In genomic region chr7:28596436-28597276, GRCm38 (mm10) we compare ENCODE assay signal across 8 mouse cellular contexts. TPM values are rescaled to one million over a fixed set of nuclear protein-coding genes. Genes with fewer than 3 reads are reported as not detected.
DNase-seq lines count a peak whose midpoint lies in the region; ATAC-seq and TF ChIP-seq lines count a peak whose summit lies in the region.

No protein-coding gene starts in this region.

- H3K4me1 ChIP-seq in liver, embryonic 14.5 days (replicated peaks; ENCODE audit: control insufficient read depth in 2 of 2, insufficient read depth in 2 of 2, low read length in 1 of 2), result peaks cover 19 to 43% of the 10 kb centered on the region in 2 experiments
- H3K4me1 ChIP-seq in neural tube, embryonic 12.5 days, result peaks cover 42% of the 10 kb centered on the region

- peak; percentile 88 for ATAC-seq in liver, embryonic 14.5 days (ENCODE audit: insufficient read depth)
- no peak for ATAC-seq in neural tube, embryonic 12.5 days (ENCODE audit: low FRiP score, low read depth)

- H3K36me3 ChIP-seq in liver, embryonic 14.5 days (replicated peaks; ENCODE audit: control insufficient read depth, insufficient read depth, low read depth), result 0 out of 2 replicates have a peak, but pooled peaks cover 2% of the 10 kb centered on the region
- 0 out of 2 replicates have a peak, but pooled peaks cover 3% of the 10 kb centered on the region for H3K36me3 ChIP-seq in neural tube, embryonic 12.5 days

- peak; percentile 9 for DNase-seq in thymus, postnatal 4 days
- no peak for DNase-seq in thymus, postnatal 0 days (ENCODE audit: low spot score)
- peak; percentile 52 for DNase-seq in embryo, embryonic 11 days
- peak; percentile 23 for DNase-seq in induced T-regulatory cell, adult 2 months (ENCODE audit: low read depth)
- DNase-seq in liver, embryonic 14.5 days (ENCODE audit: low read depth in 3 of 3, low spot score in 3 of 3), result peak; percentile 79 to 95 (median 81)
- no peak for DNase-seq in frontal cortex, adult 2 months (ENCODE audit: extremely low spot score in 1 of 2, low spot score in 1 of 2)
- DNase-seq in cerebellum, postnatal 25 days, result no peak

- no peak for TF ChIP-seq EP300 in liver, embryonic 14.5 days (IDR thresholded peaks at IDR 0.05; ENCODE audit: low read depth)

- H3K4me3 ChIP-seq in liver, embryonic 14.5 days (ENCODE audit: insufficient read depth in 1 of 2, low read depth in 2 of 2, low read length in 2 of 2), result peak overlapping the region; percentile 75 to 86
- peak overlapping the region; percentile 64 for H3K4me3 ChIP-seq in neural tube, embryonic 12.5 days

- peak overlapping the region; percentile 74 for H3K4me2 ChIP-seq in liver, embryonic 14.5 days (ENCODE audit: low read depth)
- H3K4me2 ChIP-seq in neural tube, embryonic 12.5 days (replicated peaks), result peak overlapping the region; percentile 80

- no peak for TF ChIP-seq CTCF in liver, embryonic 14.5 days (IDR thresholded peaks at IDR 0.05; ENCODE audit: low read depth)

- WGBS in liver, embryonic 14.5 days (ENCODE audit: insufficient replicate concordance), result 42% methylated on average over 20 of the region's 20 CpGs
- 36% methylated on average over 20 of the region's 20 CpGs for WGBS in neural tube, embryonic 12.5 days

- H3K27ac ChIP-seq in liver, embryonic 14.5 days, result peak overlapping the region; percentile 80
- H3K27ac ChIP-seq in neural tube, embryonic 12.5 days, result no peak overlapping the region

- no peaks in the 10 kb centered on the region for H3K27me3 ChIP-seq in liver, embryonic 14.5 days (ENCODE audit: control insufficient read depth, insufficient read depth, low read length)
- no peaks in the 10 kb centered on the region for H3K27me3 ChIP-seq in neural tube, embryonic 12.5 days (replicated peaks)

- H3K9me3 ChIP-seq in liver, embryonic 14.5 days (ENCODE audit: control insufficient read depth, low read length), result no peaks in the 10 kb centered on the region
- no peaks in the 10 kb centered on the region for H3K9me3 ChIP-seq in neural tube, embryonic 12.5 days

- H3K9ac ChIP-seq in liver, embryonic 14.5 days (replicated peaks), result peak overlapping the region; percentile 72
- peak overlapping the region; percentile 73 for H3K9ac ChIP-seq in neural tube, embryonic 12.5 days

RNA-seq across cellular contexts. Expression of gene Samd4b, which starts 1.3 kb away (rescaled TPM):
- 10.5 and 10.9 TPM in 2 replicates for polyA plus RNA-seq in thymus, postnatal 0 days (2015; fragmentation: Nextera tagmentation; extraction: Ambion mirVana)
- 12.0 and 14.2 TPM in 2 replicates for polyA plus RNA-seq in liver, embryonic 14.5 days (2012; rRNA removed)
- polyA plus RNA-seq in liver, embryonic 14.5 days (2014; fragmentation: Nextera tagmentation; extraction: Ambion mirVana), result 4.5 and 5.9 TPM in 2 replicates
- 33.1 and 35.0 TPM in 2 replicates for polyA plus RNA-seq in neural tube, embryonic 12.5 days (2016; fragmentation: Nextera tagmentation; extraction: Ambion mirVana)
- 62.4 and 66.9 TPM in 2 replicates for polyA plus RNA-seq in frontal cortex, adult 2 months (2012; rRNA removed)

RNA-seq across cellular contexts. Expression of gene Pak4, which starts 1.3 kb away (rescaled TPM):
- 15.4 and 20.3 TPM in 2 replicates for polyA plus RNA-seq in thymus, postnatal 0 days (2015; fragmentation: Nextera tagmentation; extraction: Ambion mirVana)
- 11.5 and 12.3 TPM in 2 replicates for polyA plus RNA-seq in liver, embryonic 14.5 days (2012; rRNA removed)
- polyA plus RNA-seq in liver, embryonic 14.5 days (2014; fragmentation: Nextera tagmentation; extraction: Ambion mirVana), result 8.5 and 8.6 TPM in 2 replicates
- 29.3 and 31.7 TPM in 2 replicates for polyA plus RNA-seq in neural tube, embryonic 12.5 days (2016; fragmentation: Nextera tagmentation; extraction: Ambion mirVana)
- polyA plus RNA-seq in frontal cortex, adult 2 months (2012; rRNA removed), result 8.7 and 8.8 TPM in 2 replicates

RNA-seq across cellular contexts. Expression of gene Acp7, which starts 34.5 kb away (rescaled TPM):
- polyA plus RNA-seq in thymus, postnatal 0 days (2015; fragmentation: Nextera tagmentation; extraction: Ambion mirVana), result 0.06 and 0.07 TPM in 2 replicates
- polyA plus RNA-seq in liver, embryonic 14.5 days (2012; rRNA removed), result not detected in 2 replicates
- polyA plus RNA-seq in liver, embryonic 14.5 days (2014; fragmentation: Nextera tagmentation; extraction: Ambion mirVana), result not detected in 2 replicates
- polyA plus RNA-seq in neural tube, embryonic 12.5 days (2016; fragmentation: Nextera tagmentation; extraction: Ambion mirVana), result not detected in 2 replicates
- 1.2 and 3.9 TPM in 2 replicates for polyA plus RNA-seq in frontal cortex, adult 2 months (2012; rRNA removed)

RNA-seq across cellular contexts. Expression of gene Nccrp1, which starts 49.6 kb away (rescaled TPM):
- 0.27 and 0.64 TPM in 2 replicates for polyA plus RNA-seq in thymus, postnatal 0 days (2015; fragmentation: Nextera tagmentation; extraction: Ambion mirVana)
- polyA plus RNA-seq in liver, embryonic 14.5 days (2012; rRNA removed), result 0.05 TPM in 1 of 2 replicates, not detected in the other
- not detected in 2 replicates for polyA plus RNA-seq in liver, embryonic 14.5 days (2014; fragmentation: Nextera tagmentation; extraction: Ambion mirVana)
- not detected in 2 replicates for polyA plus RNA-seq in neural tube, embryonic 12.5 days (2016; fragmentation: Nextera tagmentation; extraction: Ambion mirVana)
- 1.1 and 2.1 TPM in 2 replicates for polyA plus RNA-seq in frontal cortex, adult 2 months (2012; rRNA removed)

RNA-seq across cellular contexts. Expression of gene Sycn, which starts 56.0 kb away (rescaled TPM):
- 0.27 and 1.1 TPM in 2 replicates for polyA plus RNA-seq in thymus, postnatal 0 days (2015; fragmentation: Nextera tagmentation; extraction: Ambion mirVana)
- not detected in 2 replicates for polyA plus RNA-seq in liver, embryonic 14.5 days (2012; rRNA removed)
- not detected in 2 replicates for polyA plus RNA-seq in liver, embryonic 14.5 days (2014; fragmentation: Nextera tagmentation; extraction: Ambion mirVana)
- polyA plus RNA-seq in neural tube, embryonic 12.5 days (2016; fragmentation: Nextera tagmentation; extraction: Ambion mirVana), result not detected in 2 replicates
- polyA plus RNA-seq in frontal cortex, adult 2 months (2012; rRNA removed), result 0.40 TPM in 1 of 2 replicates, not detected in the other

Comparison
In these comparisons a context has a peak if more than half of its experiments do, and no peak if none do; other contexts are left out.
1. DNase-seq: peak in thymus, postnatal 4 days (single experiment), embryo, embryonic 11 days (single experiment), induced T-regulatory cell, adult 2 months (single experiment) and liver, embryonic 14.5 days (3 of 3); none in thymus, postnatal 0 days (single experiment), frontal cortex, adult 2 months (0 of 2) and cerebellum, postnatal 25 days (0 of 2).